Mouse (Mus musculus) limb, embryonic 11.5 days (tissue): Measurements from ENCODE around the gene Golga4. TPM values are rescaled to one million over a fixed set of nuclear protein-coding genes. Genes with fewer than 3 reads are reported as not detected.

ENCODE experiments used
- ATAC-seq: fragments of 200-750 bp; cut with Nextera tagmentation; 2 replicates; pipeline ENCODE4 v1.8.0; 2017; ENCODE audit warnings: low read depth; ENCODE audit not compliant: insufficient number of reproducible peaks, low FRiP score, low TSS enrichment
- DNase-seq: peaks from one replicate; pipeline ENCODE4 v3.0.0-alpha.2; 2015; ENCODE audit warnings: low spot score
- H3K27ac ChIP-seq: fragments of 300-500 bp; sonication (generic); replicated peaks from 2 replicates; pipeline ENCODE4 v1.5.1; 2014; ENCODE audit warnings: low read depth, mild to moderate bottlenecking, low read length
- H3K27me3 ChIP-seq: fragments of 300-500 bp; sonication (generic); 2 replicates; pipeline ENCODE4 v1.6.1; 2014; ENCODE audit warnings: mild to moderate bottlenecking, low read length, mixed read lengths; ENCODE audit not compliant: control insufficient read depth, insufficient read depth
- H3K36me3 ChIP-seq: fragments of 300-500 bp; sonication (generic); 2 replicates; pipeline ENCODE4 v1.6.1; 2014; ENCODE audit warnings: mild to moderate bottlenecking, low read length, moderate library complexity, mixed read lengths; ENCODE audit not compliant: control insufficient read depth, insufficient read depth
- H3K4me1 ChIP-seq: fragments of 300-500 bp; sonication (generic); 2 replicates; pipeline ENCODE4 v1.6.1; 2014; ENCODE audit warnings: low read length, mixed read lengths; ENCODE audit not compliant: control insufficient read depth, insufficient read depth
- H3K4me2 ChIP-seq: fragments of 300-500 bp; sonication (generic); 2 replicates; pipeline ENCODE4 v1.6.1; 2014; ENCODE audit warnings: low read depth, mild to moderate bottlenecking, moderate library complexity; ENCODE audit not compliant: severe bottlenecking
- H3K4me3 ChIP-seq: fragments of 300-500 bp; sonication (generic); 2 replicates; pipeline ENCODE4 v1.5.1; 2014; ENCODE audit warnings: low read depth, low read length
- H3K9ac ChIP-seq: fragments of 300-500 bp; sonication (generic); 2 replicates; pipeline ENCODE4 v1.6.1; 2014; ENCODE audit warnings: mild to moderate bottlenecking, low read length
- H3K9me3 ChIP-seq: fragments of 300-500 bp; sonication (generic); 2 replicates; pipeline ENCODE4 v1.6.1; 2016; ENCODE audit warnings: low read length; ENCODE audit not compliant: control insufficient read depth
- WGBS: fragments of 180-500 bp; shearing (Covaris S2); extraction: QIAGEN DNeasy Blood & Tissue Kit; methylation state at CpG from one replicate; pipeline ENCODE4 v1.1.7; 2014; 5-methylcytosine and 5-hydroxymethylcytosine counted together
- polyA plus RNA-seq: library from polyadenylated mRNA; unstranded; fragments of >200 nt; fragmentation: Nextera tagmentation; extraction: Ambion mirVana; gene quantifications from 2 replicates; pipeline ENCODE4 v1.2.1, GENCODE M21; 2014

Gene Golga4
- polyA plus RNA-seq, 1 experiment from 2014 or later, result 49.5 TPM

GRCm38 (mm10) chr9:118507552-118507951, 1.5 kb downstream of the Golga4 start:
- no peak overlapping the region for H3K9ac ChIP-seq
- DNase-seq, result no peak
- no peak for ATAC-seq
- no peaks in the 10 kb centered on the region for H3K9me3 ChIP-seq
- peak overlapping the region; percentile 98 for H3K4me2 ChIP-seq
- H3K36me3 ChIP-seq, result no peaks in the 10 kb centered on the region
- H3K27ac ChIP-seq, result no peak overlapping the region
- peaks cover 7% of the 10 kb centered on the region; the same call in 1 of the 2 replicates for H3K4me1 ChIP-seq
- no peak overlapping the region; the same call in 1 of the 2 replicates for H3K4me3 ChIP-seq
- no peaks in the 10 kb centered on the region for H3K27me3 ChIP-seq
- 89% methylated on average over 6 of the region's 6 CpGs for WGBS

- Histone ChIP-seq H3K9me3 (no peaks in the 10 kb centered on the region), H3K9ac (no peak overlapping the region), H3K27ac (no peak overlapping the region), H3K4me3 (no peak overlapping the region), H3K36me3 (no peaks in the 10 kb centered on the region), H3K4me1 (peaks cover 7% of the 10 kb centered on the region; the same call in 1 of the 2 replicates), H3K27me3 (no peaks in the 10 kb centered on the region), H3K4me2 (no peak overlapping the region)
- WGBS, result 91% methylated on average over 7 of the region's 7 CpGs
- no peak for DNase-seq
- no peak for ATAC-seq
Observed at GRCm38 (mm10) chr9:118508601-118509000, 2.5 kb downstream of the Golga4 start.

- Histone ChIP-seq H3K27me3 (no peaks in the 10 kb centered on the region), H3K9ac (no peak overlapping the region), H3K4me2 (no peak overlapping the region), H3K9me3 (no peaks in the 10 kb centered on the region), H3K27ac (no peak overlapping the region), H3K4me1 (peaks cover 7% of the 10 kb centered on the region; the same call in 1 of the 2 replicates), H3K36me3 (no peaks in the 10 kb centered on the region), H3K4me3 (no peak overlapping the region)
- WGBS, result 78% methylated on average over 15 of the region's 15 CpGs
- ATAC-seq (no peak), DNase-seq (no peak)
Observed at GRCm38 (mm10) chr9:118510941-118511690, 5.0 kb downstream of the Golga4 start.

- no peak overlapping the region for H3K9ac ChIP-seq
- H3K4me2 ChIP-seq, result no peak overlapping the region
- DNase-seq, result no peak
- H3K27me3 ChIP-seq, result no peaks in the 10 kb centered on the region
- no peaks in the 10 kb centered on the region for H3K36me3 ChIP-seq
- 88% methylated on average over 3 of the region's 3 CpGs for WGBS
- H3K27ac ChIP-seq, result no peak overlapping the region
- H3K4me1 ChIP-seq, result no peaks in the 10 kb centered on the region
- ATAC-seq, result no peak
- no peak overlapping the region for H3K4me3 ChIP-seq
- no peaks in the 10 kb centered on the region for H3K9me3 ChIP-seq
Observed at GRCm38 (mm10) chr9:118512681-118513233, 6.7 kb downstream of the Golga4 start.

GRCm38 (mm10) chr9:118515476-118515875, 9.4 kb downstream of the Golga4 start:
- WGBS, result 94% methylated on average over 6 of the region's 6 CpGs
- Histone ChIP-seq H3K4me3 (no peak overlapping the region), H3K9ac (no peak overlapping the region), H3K4me1 (no peaks in the 10 kb centered on the region), H3K4me2 (no peak overlapping the region), H3K27me3 (no peaks in the 10 kb centered on the region), H3K27ac (no peak overlapping the region), H3K9me3 (no peaks in the 10 kb centered on the region), H3K36me3 (no peaks in the 10 kb centered on the region)
- DNase-seq (no peak), ATAC-seq (no peak)

GRCm38 (mm10) chr9:118516162-118516561, 10.1 kb downstream of the Golga4 start:
- Histone ChIP-seq H3K36me3 (no peaks in the 10 kb centered on the region), H3K9me3 (no peaks in the 10 kb centered on the region), H3K4me2 (no peak overlapping the region), H3K27me3 (no peaks in the 10 kb centered on the region), H3K4me3 (no peak overlapping the region), H3K27ac (no peak overlapping the region), H3K9ac (no peak overlapping the region), H3K4me1 (0 out of 2 replicates have a peak, but pooled peaks cover 4% of the 10 kb centered on the region)
- WGBS, result 93% methylated on average over 3 of the region's 3 CpGs
- ATAC-seq, result no peak
- no peak for DNase-seq

GRCm38 (mm10) chr9:118517619-118518018, 11.6 kb downstream of the Golga4 start:
- Histone ChIP-seq H3K9ac (no peak overlapping the region), H3K4me2 (no peak overlapping the region), H3K4me3 (no peak overlapping the region), H3K9me3 (no peaks in the 10 kb centered on the region), H3K27ac (no peak overlapping the region), H3K36me3 (peaks cover 3% of the 10 kb centered on the region; the same call in 1 of the 2 replicates), H3K4me1 (0 out of 2 replicates have a peak, but pooled peaks cover 5% of the 10 kb centered on the region), H3K27me3 (no peaks in the 10 kb centered on the region)
- WGBS, result 80% methylated on average over 8 of the region's 8 CpGs
- DNase-seq, result no peak
- no peak for ATAC-seq

GRCm38 (mm10) chr9:118519101-118519500, 13.0 kb downstream of the Golga4 start:
- H3K4me2 ChIP-seq, result no peak overlapping the region
- DNase-seq (no peak), ATAC-seq (no peak)
- no peak overlapping the region for H3K4me3 ChIP-seq
- 0 out of 2 replicates have a peak, but pooled peaks cover 5% of the 10 kb centered on the region for H3K4me1 ChIP-seq
- H3K9me3 ChIP-seq, result no peaks in the 10 kb centered on the region
- 79% methylated on average over 8 of the region's 8 CpGs for WGBS
- H3K36me3 ChIP-seq, result peaks cover 6% of the 10 kb centered on the region; the same call in 1 of the 2 replicates
- no peak overlapping the region for H3K9ac ChIP-seq
- H3K27ac ChIP-seq, result no peak overlapping the region
- no peaks in the 10 kb centered on the region for H3K27me3 ChIP-seq
